ENCODE assay signal across 31 mouse cellular contexts in genomic region chr13:75440051-75440450, GRCm38 (mm10).
"Had no signal": no experiment of that assay in that cellular context is flagged by ENCODE, and none has a peak within 500 bp of the region (broad histone marks: within the 10 kb centered on the region; RNA-seq: fewer than 3 reads in every experiment).

No protein-coding gene starts in this region.

- H3K9ac ChIP-seq: heart, embryonic 12.5 days; heart, embryonic 13.5 days; heart, embryonic 15.5 days; hindbrain, embryonic 12.5 days; hindbrain, embryonic 13.5 days; hindbrain, embryonic 14.5 days; hindbrain, embryonic 15.5 days; intestine, embryonic 15.5 days; kidney, embryonic 15.5 days had no signal

- H3K36me3 ChIP-seq: heart, embryonic 10.5 days; heart, embryonic 12.5 days; heart, embryonic 13.5 days; heart, embryonic 15.5 days; hindbrain, embryonic 10.5 days; hindbrain, embryonic 12.5 days; hindbrain, embryonic 13.5 days; hindbrain, embryonic 15.5 days; intestine, embryonic 15.5 days; kidney, embryonic 15.5 days had no signal

- H3K4me1 ChIP-seq: heart, embryonic 10.5 days; heart, embryonic 12.5 days; heart, embryonic 13.5 days; heart, embryonic 15.5 days; hindbrain, embryonic 10.5 days; hindbrain, embryonic 12.5 days; hindbrain, embryonic 13.5 days; hindbrain, embryonic 15.5 days; intestine, embryonic 15.5 days; kidney, embryonic 15.5 days had no signal

- H3K9me3 ChIP-seq: heart, embryonic 10.5 days; heart, embryonic 12.5 days; heart, embryonic 13.5 days; heart, embryonic 15.5 days; hindbrain, embryonic 10.5 days; hindbrain, embryonic 12.5 days; hindbrain, embryonic 13.5 days; hindbrain, embryonic 15.5 days; intestine, embryonic 15.5 days; kidney, embryonic 15.5 days had no signal

- H3K4me3 ChIP-seq: heart, embryonic 10.5 days; heart, embryonic 12.5 days; heart, embryonic 13.5 days; heart, embryonic 15.5 days; hindbrain, embryonic 10.5 days; hindbrain, embryonic 12.5 days; hindbrain, embryonic 13.5 days; hindbrain, embryonic 15.5 days; intestine, embryonic 15.5 days; kidney, embryonic 15.5 days; layer of hippocampus, adult 2 months had no signal

- DNase-seq: heart, postnatal 10 days; heart, postnatal 14 days; heart, postnatal 36 days; heart, postnatal 4 days; kidney, adult 18-20 months; kidney, adult 2 months; kidney, postnatal 10 days; kidney, postnatal 14 days; kidney, postnatal 25 days; kidney, postnatal 4 days; layer of hippocampus, adult 9-11 months; layer of hippocampus, postnatal 36 days had no signal

- H3K27me3 ChIP-seq: heart, embryonic 12.5 days; heart, embryonic 13.5 days; heart, embryonic 15.5 days; hindbrain, embryonic 12.5 days; hindbrain, embryonic 13.5 days; hindbrain, embryonic 15.5 days; intestine, embryonic 15.5 days; kidney, embryonic 15.5 days had no signal

- H3K4me2 ChIP-seq: heart, embryonic 11.5 days; heart, embryonic 12.5 days; heart, embryonic 13.5 days; heart, embryonic 15.5 days; hindbrain, embryonic 12.5 days; hindbrain, embryonic 13.5 days; hindbrain, embryonic 14.5 days; hindbrain, embryonic 15.5 days; intestine, embryonic 15.5 days; kidney, embryonic 15.5 days had no signal

- ATAC-seq: hindbrain, embryonic 16.5 days; hindbrain, postnatal 0 days; inflammation-experienced regulatory T-cells, adult 6 months; intestine, embryonic 15.5 days; intestine, embryonic 16.5 days; intestine, postnatal 0 days had no signal

- H3K27ac ChIP-seq: heart, embryonic 10.5 days; heart, embryonic 13.5 days; heart, embryonic 15.5 days; hindbrain, embryonic 10.5 days; hindbrain, embryonic 12.5 days; hindbrain, embryonic 13.5 days; hindbrain, embryonic 14.5 days; hindbrain, embryonic 15.5 days; hindbrain, postnatal 0 days; intestine, embryonic 15.5 days; kidney, embryonic 15.5 days; kidney, postnatal 0 days; layer of hippocampus, adult 2 months had no signal
